Mouse (Mus musculus) limb, embryonic 11.5 days (tissue): ENCODE data around the gene Rab12. TPM values are rescaled to one million over a fixed set of nuclear protein-coding genes. Genes with fewer than 3 reads are reported as not detected.

Experiments
- ATAC-seq: fragments of 200-750 bp; cut with Nextera tagmentation; 2 replicates; pipeline ENCODE4 v1.8.0; 2017; ENCODE audit warnings: low read depth; ENCODE audit not compliant: insufficient number of reproducible peaks, low FRiP score, low TSS enrichment
- DNase-seq: peaks from one replicate; pipeline ENCODE4 v3.0.0-alpha.2; 2015; ENCODE audit warnings: low spot score
- H3K27ac ChIP-seq: fragments of 300-500 bp; sonication (generic); replicated peaks from 2 replicates; pipeline ENCODE4 v1.5.1; 2014; ENCODE audit warnings: low read depth, mild to moderate bottlenecking, low read length
- H3K27me3 ChIP-seq: fragments of 300-500 bp; sonication (generic); 2 replicates; pipeline ENCODE4 v1.6.1; 2014; ENCODE audit warnings: mild to moderate bottlenecking, low read length, mixed read lengths; ENCODE audit not compliant: control insufficient read depth, insufficient read depth
- H3K36me3 ChIP-seq: fragments of 300-500 bp; sonication (generic); 2 replicates; pipeline ENCODE4 v1.6.1; 2014; ENCODE audit warnings: mild to moderate bottlenecking, low read length, moderate library complexity, mixed read lengths; ENCODE audit not compliant: control insufficient read depth, insufficient read depth
- H3K4me1 ChIP-seq: fragments of 300-500 bp; sonication (generic); 2 replicates; pipeline ENCODE4 v1.6.1; 2014; ENCODE audit warnings: low read length, mixed read lengths; ENCODE audit not compliant: control insufficient read depth, insufficient read depth
- H3K4me2 ChIP-seq: fragments of 300-500 bp; sonication (generic); 2 replicates; pipeline ENCODE4 v1.6.1; 2014; ENCODE audit warnings: low read depth, mild to moderate bottlenecking, moderate library complexity; ENCODE audit not compliant: severe bottlenecking
- H3K4me3 ChIP-seq: fragments of 300-500 bp; sonication (generic); 2 replicates; pipeline ENCODE4 v1.5.1; 2014; ENCODE audit warnings: low read depth, low read length
- H3K9ac ChIP-seq: fragments of 300-500 bp; sonication (generic); 2 replicates; pipeline ENCODE4 v1.6.1; 2014; ENCODE audit warnings: mild to moderate bottlenecking, low read length
- H3K9me3 ChIP-seq: fragments of 300-500 bp; sonication (generic); 2 replicates; pipeline ENCODE4 v1.6.1; 2016; ENCODE audit warnings: low read length; ENCODE audit not compliant: control insufficient read depth
- WGBS: fragments of 180-500 bp; shearing (Covaris S2); extraction: QIAGEN DNeasy Blood & Tissue Kit; methylation state at CpG from one replicate; pipeline ENCODE4 v1.1.7; 2014; 5-methylcytosine and 5-hydroxymethylcytosine counted together
- polyA plus RNA-seq: library from polyadenylated mRNA; unstranded; fragments of >200 nt; fragmentation: Nextera tagmentation; extraction: Ambion mirVana; gene quantifications from 2 replicates; pipeline ENCODE4 v1.2.1, GENCODE M21; 2014

Rab12 gene
- polyA plus RNA-seq, 1 experiment from 2014 or later, result 41.4 TPM

- no peak overlapping the region for H3K27ac ChIP-seq
- H3K9me3 ChIP-seq, result no peaks in the 10 kb centered on the region
- H3K27me3 ChIP-seq, result no peaks in the 10 kb centered on the region
- no peak overlapping the region for H3K9ac ChIP-seq
- no peak for DNase-seq
- WGBS, result 87% methylated on average over 6 of the region's 6 CpGs
- no peak overlapping the region for H3K4me3 ChIP-seq
- no peak overlapping the region for H3K4me2 ChIP-seq
- H3K36me3 ChIP-seq, result no peaks in the 10 kb centered on the region
- no peak for ATAC-seq
- H3K4me1 ChIP-seq, result no peaks in the 10 kb centered on the region
Observed at GRCm38 (mm10) chr17:66486576-66486975, 33.0 kb downstream of the Rab12 start.

GRCm38 (mm10) chr17:66485742-66486141 is 33.8 kb downstream of the Rab12 start:
- H3K27ac ChIP-seq, result no peak overlapping the region
- no peak overlapping the region for H3K4me3 ChIP-seq
- H3K4me1 ChIP-seq, result no peaks in the 10 kb centered on the region
- no peaks in the 10 kb centered on the region for H3K27me3 ChIP-seq
- WGBS, result 14% methylated on average over 11 of the region's 11 CpGs
- H3K4me2 ChIP-seq, result no peak overlapping the region
- DNase-seq, result peak; percentile 87
- H3K9ac ChIP-seq, result no peak overlapping the region
- no peaks in the 10 kb centered on the region for H3K36me3 ChIP-seq
- H3K9me3 ChIP-seq, result no peaks in the 10 kb centered on the region
- ATAC-seq, result no peak

DNA sequence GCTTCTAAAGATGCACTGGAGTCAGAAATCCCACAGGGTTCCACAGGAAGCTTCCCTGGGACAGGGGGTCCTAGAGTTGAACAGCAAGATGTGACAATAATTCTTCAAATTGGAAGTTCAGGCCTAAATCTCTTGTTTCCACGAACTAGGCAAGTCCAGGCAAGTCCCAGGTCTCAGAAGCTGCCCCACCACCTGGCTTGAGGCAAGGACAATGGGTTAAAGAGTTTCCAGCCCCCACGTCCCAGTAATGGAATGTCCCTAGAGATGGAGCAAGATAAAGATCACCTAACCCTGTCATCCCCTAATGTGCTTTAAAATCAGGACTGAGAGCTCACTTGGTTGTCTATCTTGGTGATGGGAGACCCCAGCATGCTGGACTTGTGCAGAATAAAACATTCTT is 34.6 kb downstream of the Rab12 start:
- Histone ChIP-seq H3K4me1 (0 out of 2 replicates have a peak, but pooled peaks cover 6% of the 10 kb centered on the region), H3K4me2 (no peak overlapping the region), H3K9me3 (no peaks in the 10 kb centered on the region), H3K27me3 (no peaks in the 10 kb centered on the region), H3K9ac (no peak overlapping the region), H3K36me3 (no peaks in the 10 kb centered on the region), H3K4me3 (no peak overlapping the region), H3K27ac (no peak overlapping the region)
- no peak for DNase-seq
- 52% methylated on average over 2 of the region's 2 CpGs for WGBS
- no peak for ATAC-seq

- Histone ChIP-seq H3K36me3 (no peaks in the 10 kb centered on the region), H3K4me2 (no peak overlapping the region), H3K4me1 (0 out of 2 replicates have a peak, but pooled peaks cover 6% of the 10 kb centered on the region), H3K9ac (no peak overlapping the region), H3K27ac (no peak overlapping the region), H3K27me3 (no peaks in the 10 kb centered on the region), H3K9me3 (no peaks in the 10 kb centered on the region), H3K4me3 (no peak overlapping the region)
- 75% methylated on average over 9 of the region's 9 CpGs for WGBS
- DNase-seq (no peak), ATAC-seq (no peak)
Observed at GRCm38 (mm10) chr17:66483651-66484454, 35.7 kb downstream of the Rab12 start.

GRCm38 (mm10) chr17:66481295-66481694 is 38.2 kb downstream of the Rab12 start:
- WGBS, result 71% methylated on average over 4 of the region's 5 CpGs
- no peak for DNase-seq
- no peak overlapping the region for H3K9ac ChIP-seq
- H3K4me2 ChIP-seq, result no peak overlapping the region
- H3K27me3 ChIP-seq, result no peaks in the 10 kb centered on the region
- ATAC-seq, result no peak
- no peaks in the 10 kb centered on the region for H3K36me3 ChIP-seq
- H3K4me3 ChIP-seq, result no peak overlapping the region
- 0 out of 2 replicates have a peak, but pooled peaks cover 6% of the 10 kb centered on the region for H3K4me1 ChIP-seq
- H3K9me3 ChIP-seq, result no peaks in the 10 kb centered on the region
- no peak overlapping the region for H3K27ac ChIP-seq

DNA sequence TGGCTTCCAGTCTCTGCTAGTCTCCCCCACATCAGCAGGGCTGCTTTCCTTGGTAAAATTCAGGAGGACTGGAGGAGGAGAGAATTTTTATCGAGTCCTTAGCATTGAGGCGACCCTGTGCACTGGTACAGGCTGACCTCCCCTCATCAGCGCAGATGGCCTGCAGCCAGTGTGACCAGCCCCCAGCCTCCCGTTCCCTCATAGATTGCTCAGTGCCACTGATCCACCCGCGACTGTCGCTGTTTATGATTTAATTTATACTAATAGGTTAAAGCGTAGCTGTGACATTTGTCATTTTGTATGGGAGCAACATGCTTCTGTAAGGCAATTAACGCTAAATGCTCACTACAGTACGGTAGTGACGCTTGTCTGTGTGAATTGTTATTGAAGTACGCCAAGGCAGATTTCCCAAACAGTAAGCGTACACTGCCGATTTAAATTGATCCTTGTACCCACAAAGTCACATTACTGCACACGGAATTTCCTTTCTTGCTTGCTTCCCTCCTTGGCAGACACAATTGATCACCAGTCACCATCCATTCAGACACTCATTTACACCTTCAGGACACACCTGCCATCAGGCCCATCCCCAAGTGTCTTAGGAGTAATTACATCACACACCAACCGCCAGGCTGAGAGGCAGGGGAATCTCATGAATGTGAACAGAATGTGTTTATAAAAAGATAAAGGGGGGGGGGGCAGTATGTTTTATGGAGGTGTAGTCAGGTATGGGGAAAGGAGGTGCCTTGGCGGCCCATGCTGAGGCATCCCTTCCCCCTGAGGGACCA is 38.8 kb downstream of the Rab12 start:
- no peak for DNase-seq
- H3K4me3 ChIP-seq, result no peak overlapping the region
- H3K9me3 ChIP-seq, result no peaks in the 10 kb centered on the region
- peak overlapping the region; percentile 37; the same call in 1 of the 2 replicates for H3K9ac ChIP-seq
- 0 out of 2 replicates have a peak, but pooled peaks cover 6% of the 10 kb centered on the region for H3K4me1 ChIP-seq
- no peaks in the 10 kb centered on the region for H3K36me3 ChIP-seq
- ATAC-seq, result no peak
- no peak overlapping the region for H3K27ac ChIP-seq
- H3K4me2 ChIP-seq, result peak overlapping the region; percentile 40; the same call in 1 of the 2 replicates
- no peaks in the 10 kb centered on the region for H3K27me3 ChIP-seq
- WGBS, result 22% methylated on average over 17 of the region's 17 CpGs

- 6% methylated on average over 21 of the region's 21 CpGs for WGBS
- no peak overlapping the region for H3K4me3 ChIP-seq
- H3K27ac ChIP-seq, result no peak overlapping the region
- peak overlapping the region; percentile 37; the same call in 1 of the 2 replicates for H3K9ac ChIP-seq
- H3K27me3 ChIP-seq, result no peaks in the 10 kb centered on the region
- H3K4me2 ChIP-seq, result peak overlapping the region; percentile 40
- no peaks in the 10 kb centered on the region for H3K9me3 ChIP-seq
- ATAC-seq, result no peak
- H3K36me3 ChIP-seq, result no peaks in the 10 kb centered on the region
- H3K4me1 ChIP-seq, result 0 out of 2 replicates have a peak, but pooled peaks cover 6% of the 10 kb centered on the region
- DNase-seq, result peak; percentile 60
Observed at GRCm38 (mm10) chr17:66479813-66480490, 39.6 kb downstream of the Rab12 start.

DNA sequence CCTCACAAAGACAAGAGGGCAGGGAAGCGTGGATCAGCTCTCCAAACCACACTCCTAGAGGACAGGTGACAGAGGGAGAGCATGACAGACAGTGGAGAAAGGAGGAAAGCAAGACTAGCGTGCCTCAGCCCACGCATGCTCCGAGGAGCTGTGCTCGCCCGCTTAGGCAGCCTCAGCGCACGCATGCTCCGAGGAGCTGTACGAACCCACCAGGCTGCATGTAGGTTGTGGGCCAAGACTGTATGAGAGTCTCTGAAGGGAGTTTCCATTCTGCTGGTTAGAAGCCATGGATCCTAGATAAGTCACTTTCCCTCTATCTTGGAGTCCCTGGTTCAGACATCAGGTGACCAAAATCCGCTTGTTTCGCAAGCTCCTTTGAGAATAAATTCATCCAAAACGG is 40.2 kb downstream of the Rab12 start:
- 0 out of 2 replicates have a peak, but pooled peaks cover 6% of the 10 kb centered on the region for H3K4me1 ChIP-seq
- no peak overlapping the region; the same call in 1 of the 2 replicates for H3K9ac ChIP-seq
- no peaks in the 10 kb centered on the region for H3K36me3 ChIP-seq
- no peak overlapping the region for H3K27ac ChIP-seq
- ATAC-seq, result no peak
- no peak overlapping the region for H3K4me3 ChIP-seq
- H3K9me3 ChIP-seq, result no peaks in the 10 kb centered on the region
- DNase-seq, result peak; percentile 54
- H3K4me2 ChIP-seq, result peak overlapping the region; percentile 40; the same call in 1 of the 2 replicates
- no peaks in the 10 kb centered on the region for H3K27me3 ChIP-seq
- WGBS, result 19% methylated on average over 13 of the region's 13 CpGs
